Mouse (Mus musculus): ENCODE data around the gene Alpl.

The Alpl gene

DNA sequence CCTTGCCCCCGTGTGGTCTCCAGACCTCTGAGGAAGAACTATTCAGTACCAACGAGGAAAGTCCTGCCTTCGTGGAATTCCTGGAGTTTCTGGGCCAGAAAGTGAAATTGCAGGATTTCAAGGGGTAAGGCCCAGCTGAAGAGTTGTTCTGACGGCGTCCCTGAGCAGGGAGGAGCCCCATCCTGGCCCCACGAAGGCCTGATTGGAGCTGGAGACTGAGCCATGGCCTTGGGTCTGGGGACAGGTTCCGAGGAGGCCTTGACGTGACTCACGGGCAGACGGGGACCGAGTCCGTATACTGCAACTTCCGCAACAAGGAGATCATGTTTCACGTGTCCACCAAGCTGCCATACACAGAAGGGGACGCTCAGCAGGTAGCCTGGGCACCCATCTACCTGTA is 78.5 kb downstream of the Alpl start:
- no peak for DNase-seq (ENCODE audit: low read depth, low spot score)

DNA sequence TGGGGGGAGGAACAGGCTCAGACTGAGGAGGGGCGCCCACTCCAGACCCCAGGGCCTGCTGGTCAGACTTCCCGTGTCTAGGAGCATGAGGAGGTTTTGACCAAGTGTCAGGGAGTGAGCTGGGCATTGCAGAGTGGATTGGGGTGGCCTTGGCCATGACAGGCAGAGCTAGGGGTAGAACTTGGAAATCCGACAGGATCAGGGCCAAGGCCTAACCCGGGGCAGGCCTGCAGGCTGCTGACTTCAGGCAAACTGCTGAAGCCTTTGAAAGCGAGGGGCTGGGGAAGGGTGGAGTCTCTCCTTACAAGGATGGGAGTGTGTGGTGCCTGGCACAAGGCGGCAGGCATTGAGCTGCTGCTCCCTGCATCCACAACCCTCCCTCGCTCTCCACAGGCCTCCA is 79.2 kb downstream of the Alpl start:
- no peak for DNase-seq (ENCODE audit: low read depth, low spot score)

DNA sequence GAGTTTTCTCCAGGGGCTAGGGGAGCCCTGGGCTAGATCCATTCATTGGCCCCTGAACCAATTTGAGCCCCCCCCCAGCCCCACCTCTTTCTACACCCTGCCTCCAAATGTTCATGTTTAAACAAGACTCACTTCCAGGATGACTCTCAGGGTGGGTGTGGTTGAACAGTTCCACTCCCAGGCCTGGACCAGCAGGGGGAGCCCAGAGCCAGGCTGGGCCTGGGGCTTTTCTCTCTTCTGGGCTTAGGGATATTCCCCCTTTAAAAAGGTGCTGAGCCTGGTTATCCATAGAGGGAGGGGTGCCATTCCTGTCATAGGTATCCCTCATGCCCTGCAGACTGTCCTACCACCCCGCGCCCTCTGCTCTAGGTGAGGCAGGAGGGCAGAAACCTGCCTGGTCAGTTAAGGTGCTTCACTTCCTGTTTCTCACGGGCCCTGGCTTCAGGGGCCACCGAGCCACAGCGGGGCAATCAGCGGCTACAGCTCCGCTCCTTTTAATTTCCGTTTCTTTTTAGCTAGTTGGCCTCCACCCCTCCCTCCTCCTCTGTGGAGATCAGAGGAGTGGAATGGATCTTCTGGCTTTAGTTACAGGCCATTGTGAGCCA is 82.1 kb downstream of the Alpl start:
- no peak for DNase-seq (ENCODE audit: low read depth, low spot score)

DNA sequence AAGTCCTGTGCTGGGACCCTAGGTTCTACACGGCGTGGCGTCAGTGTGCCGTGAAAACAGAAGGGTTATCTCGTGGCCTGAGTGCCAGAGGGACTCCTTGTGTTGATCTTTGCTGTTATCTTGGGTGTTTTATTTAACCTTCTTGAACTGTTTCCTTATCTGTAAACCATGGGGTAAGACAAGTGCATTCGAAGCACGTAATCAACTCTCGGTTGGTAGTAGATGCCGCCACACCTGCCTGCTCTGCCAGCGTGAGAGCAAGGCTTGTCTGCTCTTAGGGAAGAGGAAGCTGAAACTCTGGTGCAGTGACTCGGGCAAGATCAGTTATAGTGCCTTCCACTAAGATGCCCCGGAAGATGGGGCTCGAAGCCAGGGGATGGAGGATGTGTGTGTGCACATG is 83.2 kb downstream of the Alpl start:
- DNase-seq (ENCODE audit: low read depth, low spot score) = no peak

DNA sequence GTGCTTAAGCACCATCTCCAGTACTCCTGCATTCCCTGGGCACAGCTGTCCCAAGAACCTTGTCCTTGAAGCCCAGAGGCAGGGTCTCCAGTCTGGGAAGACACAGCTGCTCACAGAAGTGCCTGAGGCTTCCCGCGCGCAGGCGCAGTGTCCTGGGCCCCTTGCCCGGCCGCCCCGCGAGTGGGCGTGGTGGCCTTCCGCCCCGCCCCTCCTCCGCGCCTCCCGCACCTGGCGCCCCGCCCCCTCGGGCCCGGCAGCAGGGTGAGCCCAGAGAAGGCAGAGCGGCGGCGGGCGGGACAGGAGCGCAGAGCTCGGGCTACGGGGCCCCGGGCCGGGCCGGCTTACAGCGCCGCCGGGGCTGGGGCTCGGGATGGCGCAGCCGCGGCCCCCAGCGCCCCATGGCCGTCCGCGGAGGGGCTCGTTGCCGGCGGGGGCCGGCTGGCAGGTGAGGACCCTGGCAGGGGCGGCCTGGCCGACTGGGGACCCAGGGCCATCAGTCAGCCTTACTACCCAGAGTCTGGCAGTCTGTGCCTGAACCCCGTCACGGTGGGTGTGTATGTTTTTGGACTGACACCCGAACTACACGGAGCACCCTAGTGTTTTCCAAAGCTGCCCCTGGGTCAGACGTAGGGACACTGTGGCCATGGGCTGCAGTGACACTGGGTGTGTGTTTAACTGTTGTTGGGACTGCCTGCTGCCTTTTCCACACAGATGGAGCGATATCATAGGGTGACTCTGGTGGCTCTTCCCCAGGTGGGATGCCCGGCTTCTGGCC is 88.8 kb downstream of the Alpl start:
- DNase-seq (ENCODE audit: low read depth, low spot score) = peak; percentile 87

DNA sequence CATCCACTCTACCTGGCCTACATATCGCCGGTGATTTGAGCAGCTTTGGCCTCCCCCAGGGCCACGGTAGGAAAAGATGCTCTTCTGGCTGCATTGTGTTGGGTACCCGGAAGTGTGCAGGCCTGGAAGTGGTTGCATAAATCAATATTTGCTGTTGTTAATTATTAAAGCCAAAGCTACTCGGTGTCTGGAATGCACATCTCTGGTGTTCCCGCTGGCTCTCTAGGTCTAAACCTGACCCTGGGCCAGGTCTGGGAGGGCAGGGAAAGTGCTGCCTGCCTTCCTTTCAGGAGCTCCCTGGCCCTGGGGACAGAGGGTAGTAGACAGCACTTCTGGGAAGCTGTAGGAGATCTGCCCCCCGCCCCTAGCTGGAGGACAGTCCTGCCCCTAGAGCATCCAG is 89.7 kb downstream of the Alpl start:
- DNase-seq (ENCODE audit: low read depth, low spot score) = no peak

DNA sequence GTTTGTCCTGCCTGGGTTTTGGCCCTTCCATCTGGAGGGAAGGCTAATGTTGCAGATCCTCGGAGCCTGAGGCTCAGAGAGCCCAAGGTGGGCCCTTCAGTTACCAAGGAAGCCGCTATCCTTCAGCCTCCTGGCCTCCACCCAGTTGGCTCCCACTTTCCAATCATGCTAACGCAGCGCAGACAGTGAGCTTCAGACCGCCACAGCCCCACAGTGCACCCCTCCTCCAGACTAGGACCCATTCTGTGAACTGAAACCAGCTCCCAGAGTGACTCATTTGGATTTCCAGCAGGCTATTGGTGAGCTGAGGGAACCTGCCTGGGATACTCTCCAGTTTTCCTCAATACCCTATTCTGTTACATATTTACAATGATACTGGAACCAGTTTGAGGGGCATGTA is 90.8 kb downstream of the Alpl start:
- DNase-seq (ENCODE audit: low read depth, low spot score) = no peak

DNA sequence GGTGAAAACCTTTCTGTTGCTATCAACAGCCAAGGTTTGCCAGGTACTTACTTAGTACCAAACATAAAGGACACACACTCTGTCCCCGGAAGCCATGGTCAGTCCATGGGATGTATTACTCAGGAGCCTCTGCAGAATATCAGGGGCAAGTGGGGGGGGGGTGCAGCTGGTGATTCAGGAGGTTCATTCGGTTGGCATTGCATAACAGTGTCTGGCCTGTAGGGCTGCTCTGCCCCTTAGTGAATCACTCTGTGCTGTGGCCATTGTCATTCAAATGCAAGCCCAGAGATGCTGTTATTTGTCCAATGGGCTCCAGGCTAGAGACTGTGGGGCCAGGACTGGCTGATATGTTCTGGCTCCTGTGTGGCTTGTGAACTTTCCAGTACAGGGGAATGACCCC is 91.6 kb downstream of the Alpl start:
- no peak for DNase-seq (ENCODE audit: low read depth, low spot score)

DNA sequence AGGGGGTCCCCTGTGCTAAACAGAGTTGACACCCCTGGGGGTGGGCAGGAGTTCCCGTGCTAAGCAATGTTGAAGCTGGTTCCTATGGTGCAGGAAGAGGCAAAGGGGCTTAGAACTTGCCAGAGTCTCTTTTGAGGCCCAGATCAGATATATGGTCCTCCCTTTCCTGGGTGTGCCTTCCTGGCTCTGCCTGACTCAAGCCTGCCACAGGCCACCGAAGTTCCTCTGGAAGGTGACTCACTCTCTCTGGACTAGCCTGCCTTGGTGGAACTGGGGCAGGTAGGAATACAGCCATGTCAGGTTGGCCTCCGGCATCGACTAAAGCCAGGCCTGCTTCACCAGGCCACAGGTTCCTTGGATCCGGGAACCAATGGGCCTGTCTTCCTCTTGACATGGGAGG is 93.1 kb downstream of the Alpl start:
- no peak for DNase-seq (ENCODE audit: low read depth, low spot score)

DNA sequence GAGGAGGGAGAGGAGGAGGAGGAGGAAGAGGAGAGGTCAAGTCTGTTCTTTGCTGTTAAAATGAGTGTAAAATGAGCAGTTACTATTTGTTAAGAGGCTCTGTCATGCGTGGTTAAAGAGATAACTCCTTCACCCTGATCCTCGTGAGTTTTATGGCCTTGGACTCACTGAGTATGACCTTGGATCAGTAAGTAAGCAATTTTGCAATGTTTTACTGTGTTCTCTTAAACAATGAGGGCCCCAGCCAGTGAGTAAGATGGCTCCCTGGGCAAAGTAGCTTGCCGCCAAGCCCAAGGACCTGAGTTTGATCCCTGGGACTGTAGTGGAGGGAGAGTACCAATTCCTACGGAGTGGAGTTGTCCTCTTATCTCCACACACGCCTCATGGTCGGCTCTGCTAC is 95.2 kb downstream of the Alpl start:
- DNase-seq (ENCODE audit: low read depth, low spot score) = no peak

DNA sequence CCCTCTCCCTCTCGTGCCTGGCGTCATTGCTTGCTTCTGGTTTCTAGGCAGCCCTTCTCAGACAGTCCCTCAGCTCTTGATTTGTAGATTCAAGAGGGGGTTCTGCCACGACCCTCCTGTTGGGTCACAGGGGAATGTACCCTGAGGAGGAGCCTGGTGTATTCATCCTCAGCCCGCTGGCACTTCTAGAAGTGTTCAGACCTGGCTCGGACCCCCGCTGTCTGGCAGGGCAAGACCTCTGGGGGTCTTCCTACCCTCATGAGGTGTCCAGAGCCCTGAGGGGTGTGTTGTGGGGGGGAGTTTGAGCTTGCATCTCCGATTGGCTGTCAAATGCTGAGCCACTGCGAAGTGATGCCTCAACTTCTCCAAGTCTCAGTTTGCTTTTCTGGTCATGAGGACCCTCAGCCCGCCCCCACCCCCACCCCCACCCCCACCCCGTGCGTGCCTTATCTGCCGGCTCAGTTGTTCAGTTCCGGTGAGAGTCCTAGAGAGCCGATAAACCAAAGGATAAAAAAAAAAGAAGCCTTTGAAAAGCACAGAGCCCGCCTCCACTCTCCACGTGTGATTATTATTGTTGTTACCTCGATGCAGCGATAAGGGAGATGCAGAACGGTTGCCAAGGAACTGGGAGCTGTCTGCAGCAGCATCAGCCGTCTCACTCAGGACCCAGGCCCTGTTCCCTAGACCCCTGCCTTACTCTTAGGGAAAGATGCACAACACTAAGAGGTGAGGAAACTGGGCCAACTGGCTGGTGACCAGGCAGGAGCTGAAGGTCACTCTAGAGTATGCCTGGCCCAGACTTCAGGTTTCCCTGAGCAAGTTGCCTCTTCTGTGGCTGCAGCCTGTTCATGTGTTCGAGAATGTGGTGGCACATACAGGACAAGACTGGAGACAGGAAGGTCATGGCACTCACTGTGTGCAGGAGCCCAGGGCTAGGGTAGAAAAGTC is 96.6 kb downstream of the Alpl start:
- DNase-seq (ENCODE audit: low read depth, low spot score) = no peak

DNA sequence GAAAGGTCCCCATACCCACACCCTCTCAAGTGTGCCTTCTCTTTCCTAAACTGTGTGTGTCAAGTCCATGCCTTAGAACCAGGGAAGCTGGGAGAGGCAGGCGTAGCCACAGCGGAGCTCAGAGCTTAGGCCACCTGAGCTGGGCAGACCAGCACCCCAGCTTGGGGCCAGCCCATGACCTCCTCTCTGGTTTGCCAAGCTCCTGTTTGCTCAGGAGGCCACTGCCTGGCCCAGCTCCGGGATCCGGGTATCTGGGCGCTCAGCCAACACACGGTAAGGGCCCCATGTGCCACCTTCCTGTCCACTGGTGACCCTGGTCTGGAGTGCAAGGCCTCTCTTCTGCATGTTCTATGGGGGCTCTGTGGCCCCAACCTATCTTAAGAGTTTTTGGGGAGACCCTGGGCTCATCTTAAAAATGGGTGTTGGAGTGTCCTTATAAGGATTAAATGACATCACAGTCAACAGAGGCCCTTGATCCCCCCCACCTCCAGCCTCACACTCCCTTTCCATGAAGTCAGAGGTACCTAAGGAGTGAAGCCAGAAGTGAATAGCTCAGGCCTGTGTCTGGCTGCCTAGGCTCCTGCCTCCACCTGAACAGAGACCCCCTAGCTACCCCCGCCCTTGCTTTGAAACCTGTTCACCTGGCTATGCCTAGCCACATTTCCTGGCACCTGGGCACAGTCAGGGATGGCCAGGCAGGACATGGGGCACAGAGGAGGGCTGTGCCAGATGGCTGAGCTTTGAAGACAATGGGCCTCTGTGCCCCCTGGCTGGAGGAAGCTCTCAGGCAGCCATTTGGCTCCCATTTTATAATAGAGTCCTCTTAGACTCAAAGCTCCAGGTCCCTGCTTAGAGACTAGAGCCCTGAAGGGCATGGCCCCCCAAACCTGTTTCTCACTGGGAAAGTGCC is 97.9 kb downstream of the Alpl start:
- no peak for DNase-seq (ENCODE audit: low read depth, low spot score)

DNA sequence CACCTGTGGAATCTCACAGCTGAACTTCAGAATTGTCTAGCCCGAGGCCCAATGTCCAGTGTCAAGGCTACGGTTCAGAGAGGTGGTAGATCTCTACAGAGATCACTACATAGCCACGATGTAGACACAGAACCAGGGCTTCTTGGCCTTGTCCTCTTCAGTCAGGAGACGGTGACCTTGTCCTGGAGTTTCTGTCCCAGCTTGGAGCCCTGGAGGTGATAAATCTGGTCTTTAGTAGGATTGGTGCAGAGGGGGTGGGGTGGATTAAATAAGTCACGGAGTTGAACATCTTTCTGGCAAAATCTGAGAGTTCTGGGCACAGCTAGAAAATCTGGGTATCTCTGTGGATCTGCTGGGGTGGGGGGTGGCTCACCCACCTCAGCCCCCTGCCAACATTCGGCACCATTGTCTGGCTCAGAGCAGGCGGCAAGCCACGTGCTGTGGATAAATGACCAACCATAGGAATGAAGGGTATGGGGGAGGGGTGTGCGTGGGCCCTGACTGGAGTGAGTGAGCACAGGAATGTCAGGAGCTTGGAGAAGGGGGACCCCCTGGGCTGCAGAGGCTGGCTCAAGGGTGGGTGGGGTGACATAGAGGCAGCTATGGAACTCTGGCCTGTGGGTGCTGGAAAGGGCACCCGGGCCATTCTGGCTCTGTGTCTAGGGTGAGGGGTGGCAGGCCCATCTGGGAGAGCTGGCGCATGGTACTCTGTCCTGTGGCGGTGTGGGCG is 98.9 kb downstream of the Alpl start:
- DNase-seq (ENCODE audit: low read depth, low spot score) = no peak

DNA sequence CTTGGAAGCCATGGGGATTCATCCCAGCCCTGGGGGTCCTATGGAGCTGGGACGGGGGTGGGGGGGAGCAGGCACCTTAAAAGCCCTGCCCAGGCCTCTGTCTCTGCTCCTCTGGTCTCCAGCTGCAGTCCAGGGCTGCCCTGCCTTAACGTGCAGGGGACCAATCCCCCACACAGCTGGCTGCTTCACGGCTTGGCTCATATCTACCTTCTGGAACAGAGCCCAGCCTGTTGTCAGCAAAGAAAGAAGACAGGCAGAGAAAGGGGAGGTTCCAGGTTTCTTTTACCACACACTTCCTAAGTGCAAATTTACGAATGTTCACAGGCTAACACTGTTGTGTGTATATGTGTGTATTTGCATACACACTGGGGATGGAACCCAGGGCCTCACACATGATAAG is 100.3 kb downstream of the Alpl start:
- DNase-seq (ENCODE audit: low read depth, low spot score) = no peak

DNA sequence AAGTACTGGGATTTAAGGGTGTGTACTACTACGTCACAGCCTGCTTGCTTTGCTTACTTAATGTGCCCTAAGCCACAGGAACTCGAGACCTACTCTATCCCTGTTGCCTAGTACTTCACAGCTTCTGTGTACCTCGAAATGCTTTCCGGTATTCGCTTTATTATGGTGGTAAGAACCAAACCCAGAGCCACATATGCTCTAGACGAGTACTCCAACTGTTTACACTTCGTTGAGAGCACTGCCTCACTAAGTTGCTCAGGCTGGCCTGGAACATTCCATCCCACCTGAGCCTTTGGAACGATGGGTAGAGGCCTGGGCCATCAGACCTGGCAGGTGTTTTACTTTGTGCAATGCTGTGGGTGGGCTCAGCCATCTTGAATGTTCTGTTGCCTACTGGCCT is 100.9 kb downstream of the Alpl start:
- DNase-seq (ENCODE audit: low read depth, low spot score) = no peak

DNA sequence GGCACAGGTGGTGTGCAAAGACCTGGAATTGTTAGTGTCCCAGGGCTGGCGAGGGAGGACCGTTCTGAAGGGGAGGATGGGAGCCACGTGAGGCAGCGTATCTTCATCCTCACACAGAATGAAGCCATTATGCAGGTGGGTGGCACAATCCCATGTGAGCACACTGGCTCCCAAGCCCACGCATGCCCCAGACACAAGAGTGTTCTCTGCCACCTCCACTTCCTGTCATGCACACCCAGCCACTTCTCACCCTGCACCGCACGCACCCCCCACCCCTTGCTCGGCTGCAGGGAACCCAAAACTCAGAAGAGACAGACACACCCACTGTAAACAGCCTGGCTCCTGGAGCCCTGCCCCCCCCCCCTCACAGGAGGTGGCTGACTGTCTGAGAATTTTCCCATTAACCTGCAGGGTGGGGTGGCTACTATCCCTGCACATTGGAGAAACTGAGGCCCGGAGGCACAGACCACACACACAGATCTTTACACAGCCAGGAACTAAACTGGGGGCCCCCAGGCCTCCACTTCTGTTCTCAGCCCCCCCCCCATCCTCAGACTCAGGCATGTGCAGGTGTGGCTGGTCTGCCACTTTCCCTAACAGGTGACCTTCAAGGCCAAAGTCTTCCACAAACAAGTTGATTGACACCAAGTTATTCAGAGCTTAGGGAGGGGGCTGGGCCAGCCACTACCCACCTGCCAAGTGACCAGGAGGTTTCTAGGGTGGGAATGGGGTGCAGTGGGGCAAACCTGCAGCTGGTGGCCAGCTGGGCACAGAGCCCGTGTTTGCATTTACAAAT is 103.9 kb downstream of the Alpl start:
- no peak for DNase-seq (ENCODE audit: low read depth, low spot score)
